Mouse (Mus musculus) hindbrain, embryonic 13.5 days (tissue): ENCODE data around the gene Iqschfp. TPM values are rescaled to one million over a fixed set of nuclear protein-coding genes. Genes with fewer than 3 reads are reported as not detected.

Experiments used
- ATAC-seq: fragments of 200-750 bp; cut with Nextera tagmentation; 2 replicates; pipeline ENCODE4 v1.8.0; 2017; ENCODE audit warnings: moderate TSS enrichment; ENCODE audit not compliant: low FRiP score
- H3K27ac ChIP-seq: fragments of 300-500 bp; sonication (generic); 2 replicates; pipeline ENCODE4 v1.5.1; 2015; ENCODE audit warnings: inconsistent platforms, mild to moderate bottlenecking, moderate library complexity
- H3K27me3 ChIP-seq: fragments of 300-500 bp; sonication (generic); 2 replicates; pipeline ENCODE4 v1.6.1; 2015; ENCODE audit warnings: mild to moderate bottlenecking, inconsistent platforms
- H3K36me3 ChIP-seq: fragments of 300-500 bp; sonication (generic); 2 replicates; pipeline ENCODE4 v1.6.1; 2015; ENCODE audit warnings: mild to moderate bottlenecking, inconsistent platforms
- H3K4me1 ChIP-seq: fragments of 300-500 bp; sonication (generic); replicated peaks from 2 replicates; pipeline ENCODE4 v1.6.1; 2015; ENCODE audit warnings: inconsistent platforms
- H3K4me2 ChIP-seq: fragments of 300-500 bp; sonication (generic); 2 replicates; pipeline ENCODE4 v1.6.1; 2015; ENCODE audit warnings: inconsistent platforms, mild to moderate bottlenecking, moderate library complexity
- H3K4me3 ChIP-seq: fragments of 300-500 bp; sonication (generic); 2 replicates; pipeline ENCODE4 v1.5.1; 2015; ENCODE audit warnings: mild to moderate bottlenecking, inconsistent platforms
- H3K9ac ChIP-seq: fragments of 300-500 bp; sonication (generic); 2 replicates; pipeline ENCODE4 v1.6.1; 2015; ENCODE audit warnings: mild to moderate bottlenecking, inconsistent platforms
- H3K9me3 ChIP-seq: fragments of 300-500 bp; sonication (generic); 2 replicates; pipeline ENCODE4 v1.6.1; 2016; ENCODE audit warnings: inconsistent platforms
- WGBS: fragments of 180-500 bp; shearing (Covaris S2); methylation state at CpG from one replicate; pipeline ENCODE4 v1.1.7; 2015; 5-methylcytosine and 5-hydroxymethylcytosine counted together
- polyA plus RNA-seq: library from polyadenylated mRNA; unstranded; fragments of >200 nt; fragmentation: Nextera tagmentation; extraction: Ambion mirVana; gene quantifications from 2 replicates; pipeline ENCODE4 v1.2.1, GENCODE M21; 2015

Gene Iqschfp
- polyA plus RNA-seq, 1 experiment from 2014 or later: 3.4 TPM

DNA sequence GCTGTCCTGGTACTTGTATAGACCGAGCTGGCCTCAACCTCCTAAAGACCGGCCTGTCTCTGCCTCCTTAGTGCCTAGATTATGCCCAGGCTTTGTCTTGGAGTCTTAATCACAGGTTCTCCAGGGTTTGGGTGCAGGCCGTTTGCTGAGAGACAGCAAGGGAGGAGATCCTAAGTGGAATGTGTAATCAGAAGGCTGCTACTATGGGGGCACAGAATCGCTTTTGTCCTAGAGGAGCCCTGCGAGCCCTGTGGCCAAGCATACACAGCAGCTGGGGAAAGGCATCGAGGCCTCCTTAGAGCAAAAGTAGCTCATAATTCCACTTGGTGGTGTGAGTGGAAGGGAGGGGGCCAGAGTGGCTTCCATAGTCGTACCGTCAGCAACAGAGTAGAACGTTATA, 592.0 kb downstream of the Iqschfp start:
- no peak overlapping the region for H3K27ac ChIP-seq
- no peak overlapping the region for H3K4me2 ChIP-seq
- H3K4me3 ChIP-seq: no peak overlapping the region
- no peak overlapping the region for H3K9ac ChIP-seq
- 91% methylated on average over 9 of the region's 9 CpGs for WGBS
- no peak for ATAC-seq
- no peaks in the 10 kb centered on the region for H3K27me3 ChIP-seq
- no peaks in the 10 kb centered on the region for H3K36me3 ChIP-seq
- H3K9me3 ChIP-seq: no peaks in the 10 kb centered on the region
- no peaks in the 10 kb centered on the region for H3K4me1 ChIP-seq

DNA sequence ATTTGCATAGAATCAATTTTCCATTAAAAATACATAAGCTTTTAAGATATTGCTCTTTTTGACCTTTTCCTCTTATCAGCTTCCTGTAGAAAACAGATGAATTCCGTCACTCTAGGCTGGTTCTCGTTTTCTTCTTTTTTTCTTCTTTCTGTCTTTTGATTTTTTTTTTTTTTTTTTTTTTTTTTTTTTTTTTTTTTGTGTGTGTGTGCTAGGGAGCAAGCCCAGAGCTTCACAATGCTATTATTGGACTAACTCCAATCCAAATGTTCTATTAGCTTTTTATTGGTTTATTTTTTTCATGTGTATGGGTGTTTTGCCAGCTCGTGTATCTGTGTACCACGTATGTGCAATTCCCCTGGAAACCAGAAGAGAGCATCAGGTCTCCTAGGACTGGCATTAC, 592.5 kb downstream of the Iqschfp start:
- Histone ChIP-seq H3K4me2 (no peak overlapping the region), H3K4me3 (no peak overlapping the region), H3K27me3 (no peaks in the 10 kb centered on the region), H3K36me3 (no peaks in the 10 kb centered on the region), H3K4me1 (no peaks in the 10 kb centered on the region), H3K9ac (no peak overlapping the region), H3K27ac (no peak overlapping the region), H3K9me3 (no peaks in the 10 kb centered on the region)
- ATAC-seq: no peak
- 86% methylated on average over 4 of the region's 4 CpGs for WGBS

DNA sequence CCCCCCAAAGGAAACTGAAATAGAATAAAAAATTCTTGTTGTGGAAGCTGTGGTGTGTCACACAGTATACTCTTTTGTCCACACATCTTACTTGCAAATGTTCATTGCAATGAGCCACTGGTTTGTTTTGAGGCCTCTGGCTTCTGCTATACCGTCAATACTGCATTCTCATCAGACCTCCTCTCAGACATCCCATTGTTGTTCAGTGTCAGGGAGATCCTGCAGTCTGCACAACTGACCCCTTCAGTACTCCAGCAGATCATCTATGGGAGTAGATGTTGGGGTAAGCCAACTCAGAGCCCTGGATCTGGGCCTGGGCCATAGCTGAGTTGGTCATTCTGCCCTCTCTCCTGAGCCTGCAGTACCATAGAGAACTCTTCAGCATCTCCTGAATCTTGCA, 595.6 kb downstream of the Iqschfp start:
- Histone ChIP-seq H3K36me3 (no peaks in the 10 kb centered on the region), H3K9ac (no peak overlapping the region), H3K27me3 (peaks cover 11% of the 10 kb centered on the region; the same call in 1 of the 2 replicates), H3K4me3 (no peak overlapping the region), H3K9me3 (no peaks in the 10 kb centered on the region), H3K4me2 (no peak overlapping the region), H3K4me1 (0 out of 2 replicates have a peak, but pooled peaks cover 2% of the 10 kb centered on the region), H3K27ac (no peak overlapping the region)
- 48% methylated on average over 1 of the region's 1 CpGs for WGBS
- ATAC-seq: no peak

DNA sequence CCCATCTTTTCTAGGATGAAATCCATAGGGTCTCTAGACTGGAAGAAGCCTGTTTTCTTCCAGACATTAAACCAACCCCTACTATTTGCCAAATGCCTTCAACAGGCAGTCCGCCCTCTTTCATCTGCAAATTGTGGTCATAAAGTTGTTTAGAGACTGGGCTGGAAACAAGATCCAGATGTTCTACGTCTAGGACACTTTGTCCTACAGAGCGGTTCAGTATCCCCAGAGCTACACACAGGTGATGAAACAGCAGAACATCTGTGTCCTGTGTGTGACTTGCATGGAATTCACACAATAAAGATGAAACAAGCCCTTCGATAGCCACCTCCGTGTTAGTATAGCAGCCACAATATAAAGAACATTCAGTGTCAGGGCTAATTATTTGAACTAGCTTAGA, 596.3 kb downstream of the Iqschfp start:
- H3K9me3 ChIP-seq: no peaks in the 10 kb centered on the region
- no peaks in the 10 kb centered on the region for H3K36me3 ChIP-seq
- no peak overlapping the region for H3K27ac ChIP-seq
- no peak for ATAC-seq
- WGBS: 75% methylated on average over 5 of the region's 5 CpGs
- no peak overlapping the region for H3K4me3 ChIP-seq
- H3K4me1 ChIP-seq: peaks cover 9% of the 10 kb centered on the region; the same call in 1 of the 2 replicates
- no peak overlapping the region for H3K9ac ChIP-seq
- no peak overlapping the region for H3K4me2 ChIP-seq
- H3K27me3 ChIP-seq: peaks cover 11% of the 10 kb centered on the region; the same call in 1 of the 2 replicates

DNA sequence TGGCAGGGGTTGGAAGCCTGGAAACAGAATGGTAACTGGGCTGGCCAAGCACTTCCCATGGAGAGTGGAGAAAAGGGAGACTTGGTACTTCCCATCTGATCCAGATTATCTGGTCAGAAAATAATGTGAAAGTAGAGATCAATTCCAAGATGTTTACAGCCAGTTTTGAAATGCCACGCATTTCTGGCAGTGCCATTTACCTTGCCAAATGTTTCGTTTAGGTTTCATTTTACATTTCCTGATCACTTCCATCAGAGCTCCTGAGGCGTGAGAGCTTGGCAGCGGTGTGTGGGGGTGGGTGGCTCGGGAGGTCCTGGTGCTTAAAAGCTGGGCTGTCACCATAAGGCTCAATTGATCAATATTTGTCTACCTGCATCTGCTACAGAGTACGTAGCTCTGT, 599.5 kb downstream of the Iqschfp start:
- no peak overlapping the region for H3K9ac ChIP-seq
- H3K36me3 ChIP-seq: no peaks in the 10 kb centered on the region
- peaks cover 11% of the 10 kb centered on the region; the same call in 1 of the 2 replicates for H3K27me3 ChIP-seq
- ATAC-seq: no peak
- H3K27ac ChIP-seq: no peak overlapping the region
- H3K4me1 ChIP-seq: peaks cover 29% of the 10 kb centered on the region
- 76% methylated on average over 6 of the region's 6 CpGs for WGBS
- H3K4me2 ChIP-seq: no peak overlapping the region
- no peaks in the 10 kb centered on the region for H3K9me3 ChIP-seq
- H3K4me3 ChIP-seq: no peak overlapping the region

DNA sequence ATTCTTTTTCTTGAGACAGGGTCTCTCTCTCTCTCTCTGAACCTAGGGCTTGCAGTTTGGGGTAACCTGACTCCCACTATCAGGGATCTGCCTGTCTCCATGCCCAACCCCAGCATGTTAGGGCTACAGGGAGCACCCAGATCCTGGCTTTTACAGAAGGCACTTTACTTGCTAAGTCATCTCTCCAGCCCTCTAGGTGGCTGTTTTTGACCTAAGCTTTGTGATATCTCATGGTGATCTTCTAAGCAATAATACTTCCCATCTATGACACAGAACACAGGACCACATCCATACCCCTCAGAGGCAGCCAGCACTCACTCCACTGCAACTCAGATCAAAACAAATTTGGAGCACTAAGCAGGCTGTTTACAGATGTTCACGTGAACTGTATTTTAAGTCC, 600.0 kb downstream of the Iqschfp start:
- H3K9ac ChIP-seq: no peak overlapping the region
- H3K27me3 ChIP-seq: peaks cover 11% of the 10 kb centered on the region; the same call in 1 of the 2 replicates
- no peaks in the 10 kb centered on the region for H3K9me3 ChIP-seq
- H3K4me3 ChIP-seq: no peak overlapping the region
- H3K4me1 ChIP-seq: peaks cover 34% of the 10 kb centered on the region
- peak overlapping the region; percentile 40; the same call in 1 of the 2 replicates for H3K27ac ChIP-seq
- no peak for ATAC-seq
- no peaks in the 10 kb centered on the region for H3K36me3 ChIP-seq
- no peak overlapping the region for H3K4me2 ChIP-seq
- 67% methylated on average over 1 of the region's 1 CpGs for WGBS

DNA sequence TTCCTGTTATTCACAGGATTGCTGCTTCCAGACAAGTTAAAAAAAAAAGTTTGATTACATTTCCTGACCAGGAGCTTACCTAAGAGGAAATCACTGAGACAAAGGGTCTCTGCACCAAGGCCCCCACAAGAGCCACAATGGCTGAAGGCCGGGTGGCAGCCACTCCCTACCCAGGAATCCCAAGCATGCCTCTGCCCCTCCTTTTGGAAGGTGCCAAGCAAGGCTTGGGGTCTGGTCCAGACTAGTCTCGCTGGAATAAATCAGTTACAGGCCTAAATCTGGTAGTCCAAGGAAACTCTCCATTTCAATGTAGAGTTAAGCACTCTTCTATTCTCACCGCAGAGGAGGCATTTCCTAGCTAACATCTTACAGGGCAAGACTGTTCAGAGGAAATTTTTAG, 600.5 kb downstream of the Iqschfp start:
- Histone ChIP-seq H3K27ac (0 out of 2 replicates have a peak overlapping the region, but pooled peaks have one; percentile 86), H3K4me2 (peak overlapping the region; percentile 91; the same call in 1 of the 2 replicates), H3K36me3 (no peaks in the 10 kb centered on the region), H3K4me3 (no peak overlapping the region), H3K9me3 (no peaks in the 10 kb centered on the region), H3K27me3 (peaks cover 11% of the 10 kb centered on the region; the same call in 1 of the 2 replicates), H3K9ac (no peak overlapping the region), H3K4me1 (peaks cover 39% of the 10 kb centered on the region)
- WGBS: 20% methylated on average over 3 of the region's 3 CpGs
- no peak for ATAC-seq

DNA sequence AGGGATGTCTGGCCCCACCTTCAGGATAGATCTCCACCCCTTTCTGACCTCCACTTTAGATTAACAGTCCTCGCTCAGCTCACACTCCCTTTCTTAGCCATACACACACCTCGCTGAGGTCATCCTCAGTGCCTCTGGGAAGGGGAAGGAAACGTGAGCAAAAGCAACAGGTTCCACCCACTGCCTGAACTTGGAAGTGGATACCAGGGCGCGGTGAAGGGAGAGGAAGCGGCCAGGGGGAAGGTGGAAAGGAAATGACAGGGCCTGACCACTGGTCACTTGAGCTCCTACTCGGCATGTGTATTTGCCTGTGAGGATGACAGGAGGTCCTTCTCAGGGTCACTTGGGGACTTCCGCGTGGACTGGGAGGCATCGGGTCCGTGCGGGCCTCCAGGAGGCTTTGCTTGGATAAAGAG, 601.1 kb downstream of the Iqschfp start:
- H3K4me3 ChIP-seq: peak overlapping the region; percentile 72
- no peaks in the 10 kb centered on the region for H3K36me3 ChIP-seq
- peaks cover 11% of the 10 kb centered on the region; the same call in 1 of the 2 replicates for H3K27me3 ChIP-seq
- peak; percentile 1 for ATAC-seq
- under 1% methylated on average over 12 of the region's 12 CpGs for WGBS
- peaks cover 39% of the 10 kb centered on the region for H3K4me1 ChIP-seq
- H3K4me2 ChIP-seq: peak overlapping the region; percentile 91
- H3K9me3 ChIP-seq: no peaks in the 10 kb centered on the region
- H3K9ac ChIP-seq: peak overlapping the region; percentile 88
- H3K27ac ChIP-seq: peak overlapping the region; percentile 86

DNA sequence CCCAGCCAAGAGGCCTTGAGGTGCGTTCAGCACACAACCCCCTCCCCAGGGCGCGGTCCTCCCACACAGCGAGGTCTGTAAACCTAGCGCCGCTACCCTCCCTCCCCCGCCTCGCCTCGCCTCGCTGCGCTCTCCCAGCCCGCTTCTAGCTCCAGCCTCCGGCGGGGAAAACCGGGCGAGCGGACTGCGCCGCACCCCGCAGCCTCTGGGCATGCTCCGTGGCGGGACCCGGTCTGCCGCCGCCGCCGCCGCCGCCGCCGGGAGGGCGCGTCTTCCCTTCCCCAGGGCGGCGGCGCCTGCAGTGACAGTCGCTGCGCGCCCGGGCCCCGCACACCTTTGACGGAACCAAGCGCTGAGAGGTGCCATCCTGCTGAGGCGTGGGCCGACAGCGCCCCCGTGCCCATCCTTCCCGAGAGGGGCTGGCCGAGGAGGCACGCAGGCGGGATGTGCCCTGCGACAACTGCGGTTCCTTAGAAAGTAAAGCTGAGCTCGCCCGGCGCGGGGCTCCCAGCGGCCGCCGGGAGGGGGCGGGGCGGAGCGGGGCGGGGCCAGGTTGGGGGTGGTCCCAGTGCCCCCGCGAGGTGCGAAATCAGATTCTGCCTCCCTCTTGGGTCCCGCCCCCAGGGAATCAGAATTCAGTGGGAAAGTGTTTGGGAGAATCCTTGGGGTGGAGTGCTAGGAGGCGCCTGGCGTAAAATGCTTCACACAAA, 601.7 kb downstream of the Iqschfp start:
- Histone ChIP-seq H3K27ac (peak overlapping the region; percentile 86), H3K4me3 (peak overlapping the region; percentile 72), H3K4me1 (peaks cover 39% of the 10 kb centered on the region), H3K9me3 (no peaks in the 10 kb centered on the region), H3K4me2 (peak overlapping the region; percentile 91), H3K27me3 (peaks cover 11% of the 10 kb centered on the region; the same call in 1 of the 2 replicates), H3K9ac (peak overlapping the region; percentile 88), H3K36me3 (no peaks in the 10 kb centered on the region)
- ATAC-seq: peak; percentile 81
- WGBS: under 1% methylated on average over 66 of the region's 70 CpGs

DNA sequence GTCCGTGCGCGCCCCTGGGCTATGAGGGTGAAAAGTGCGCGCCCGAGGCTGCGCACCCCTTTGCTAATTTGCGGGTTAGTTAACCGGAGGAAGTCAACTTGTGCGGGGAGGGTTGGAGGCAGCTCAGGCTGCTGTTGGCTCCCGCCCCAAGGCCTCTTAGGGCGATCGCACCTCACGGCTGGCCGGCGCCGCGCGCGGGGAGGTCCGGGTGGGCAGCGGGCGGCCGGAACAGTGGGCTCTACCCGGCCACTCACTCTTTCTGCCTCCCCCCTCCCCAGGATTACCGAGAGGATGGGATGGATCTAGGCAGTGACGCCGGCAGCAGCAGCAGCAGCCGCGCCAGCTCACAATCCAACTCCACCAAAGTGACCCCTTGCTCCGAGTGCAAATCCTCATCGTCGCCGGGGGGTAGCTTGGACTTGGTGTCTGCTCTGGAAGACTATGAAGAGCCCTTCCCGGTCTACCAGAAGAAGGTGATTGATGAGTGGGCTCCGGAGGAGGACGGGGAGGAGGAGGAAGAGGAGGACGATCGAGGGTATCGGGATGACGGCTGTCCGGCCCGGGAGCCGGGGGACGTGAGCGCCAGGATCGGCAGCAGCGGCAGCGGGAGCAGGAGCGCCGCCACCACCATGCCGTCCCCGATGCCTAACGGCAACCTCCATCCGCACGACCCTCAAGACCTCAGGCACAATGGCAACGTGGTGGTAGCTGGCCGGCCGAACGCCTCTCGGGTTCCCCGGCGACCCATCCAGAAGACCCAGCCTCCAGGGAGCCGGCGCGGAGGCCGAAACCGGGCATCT, 602.5 kb downstream of the Iqschfp start:
- Histone ChIP-seq H3K27ac (peak overlapping the region; percentile 86), H3K4me2 (peak overlapping the region; percentile 91), H3K9ac (peak overlapping the region; percentile 88), H3K27me3 (peaks cover 11% of the 10 kb centered on the region; the same call in 1 of the 2 replicates), H3K36me3 (no peaks in the 10 kb centered on the region), H3K4me3 (peak overlapping the region; percentile 72), H3K9me3 (no peaks in the 10 kb centered on the region), H3K4me1 (peaks cover 39% of the 10 kb centered on the region)
- under 1% methylated on average over 68 of the region's 68 CpGs for WGBS
- peak; percentile 46 for ATAC-seq

DNA sequence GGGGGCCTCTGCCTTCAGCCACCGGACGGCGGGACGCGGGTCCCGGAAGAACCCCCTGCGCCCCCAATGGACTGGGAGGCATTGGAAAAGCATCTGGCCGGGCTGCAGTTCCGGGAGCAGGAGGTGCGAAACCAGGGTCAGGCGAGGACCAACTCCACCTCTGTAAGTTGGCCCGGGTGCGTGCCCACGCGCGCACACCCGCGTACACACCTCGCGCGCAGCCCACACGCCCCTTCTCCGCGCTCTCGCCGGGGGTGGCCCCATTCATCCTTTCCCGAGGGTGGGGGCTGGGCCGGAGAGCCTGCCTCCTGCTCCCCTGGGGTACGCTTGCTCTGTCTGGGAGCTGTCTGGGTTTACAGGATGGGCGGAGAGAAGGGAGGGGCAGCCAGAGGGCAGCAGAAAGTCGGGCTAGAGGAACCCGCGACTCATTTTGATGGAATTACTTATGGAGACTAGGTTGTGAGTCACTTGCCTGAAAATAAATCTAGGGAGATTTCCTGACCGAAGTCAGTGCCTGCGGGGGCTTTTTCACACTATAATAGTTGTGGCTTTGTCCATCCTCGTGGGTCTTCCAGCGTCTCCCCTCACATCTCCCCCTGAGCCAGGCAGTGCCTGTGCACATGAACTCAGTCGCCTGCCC, 603.2 kb downstream of the Iqschfp start:
- peak overlapping the region; percentile 88 for H3K9ac ChIP-seq

More for the DNA sequence above, 603.2 kb downstream of the Iqschfp start:
- WGBS: under 1% methylated on average over 36 of the region's 38 CpGs
- H3K27ac ChIP-seq: peak overlapping the region; percentile 86
- peak overlapping the region; percentile 72 for H3K4me3 ChIP-seq
- peak; percentile 50 for ATAC-seq
- H3K4me2 ChIP-seq: peak overlapping the region; percentile 91
- H3K36me3 ChIP-seq: no peaks in the 10 kb centered on the region
- peaks cover 11% of the 10 kb centered on the region; the same call in 1 of the 2 replicates for H3K27me3 ChIP-seq
- H3K4me1 ChIP-seq: peaks cover 39% of the 10 kb centered on the region
- H3K9me3 ChIP-seq: no peaks in the 10 kb centered on the region
